Mouse (Mus musculus): Measurements from ENCODE around the gene Smndc1. TPM values are rescaled to one million over a fixed set of nuclear protein-coding genes. Genes with fewer than 3 reads are reported as not detected.

The Smndc1 gene
- polyA plus RNA-seq (2014; fragmentation: Illumina TruSeq; extraction: RNeasy Lipid Tissue Mini Kit (QIAGEN cat#74804); ENCODE audit: low read depth, low replicate concordance) = 79.0 TPM

DNA sequence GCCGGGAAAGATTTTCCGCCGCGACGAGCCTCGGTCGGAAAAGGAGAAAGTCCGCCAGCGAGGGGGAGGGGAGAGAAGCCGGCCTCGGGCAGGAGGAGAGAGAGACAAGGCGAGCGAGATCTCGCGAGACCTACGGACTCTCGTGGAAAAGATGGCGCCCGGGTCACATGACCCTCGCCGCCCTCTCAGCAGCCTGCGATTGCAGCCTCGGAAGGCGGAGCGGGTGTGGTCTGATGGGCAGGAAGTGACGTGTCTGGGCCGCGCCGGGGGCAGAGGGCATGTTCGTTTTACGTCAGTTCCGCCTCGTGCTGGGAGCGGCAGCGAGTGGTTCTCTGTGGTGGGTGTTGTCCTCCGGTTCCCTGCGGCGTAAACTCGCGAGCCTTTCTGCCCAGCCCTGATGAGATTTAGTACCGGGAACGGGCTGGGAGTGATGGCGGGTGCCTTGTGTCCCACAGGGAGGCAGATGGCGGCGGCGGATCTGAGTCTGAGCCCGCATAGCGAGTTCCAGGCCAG, at the start of gene Smndc1:
Gene Smndc1, minus strand, starts transcription at position 84 of the 513 bp plus-strand sequence.

GRCm38 (mm10) chr19:53371666-53372065, 18.7 kb downstream of the Smndc1 start, which contains the start of gene Gm10197:
Gene Gm10197 (minus strand): TSS chr19:53371766.

Other genes with a start within 250 kb of the Smndc1 start
- gene Mxi1, start 80.1 kb downstream of the Smndc1 start, polyA plus RNA-seq (2014; fragmentation: Illumina TruSeq; extraction: RNeasy Lipid Tissue Mini Kit (QIAGEN cat#74804); ENCODE audit: low read depth, low replicate concordance) = 73.9 TPM
- not detected for gene Gm10197, start 18.8 kb downstream of the Smndc1 start, polyA plus RNA-seq (2014; fragmentation: Illumina TruSeq; extraction: RNeasy Lipid Tissue Mini Kit (QIAGEN cat#74804); ENCODE audit: low read depth, low replicate concordance)
- 0.24 TPM for gene Dusp5, start 138.5 kb upstream of the Smndc1 start, polyA plus RNA-seq (2014; fragmentation: Illumina TruSeq; extraction: RNeasy Lipid Tissue Mini Kit (QIAGEN cat#74804); ENCODE audit: low read depth, low replicate concordance)
- 22.1 TPM for gene Nutf2-ps1, start 198.5 kb upstream of the Smndc1 start, polyA plus RNA-seq (2014; fragmentation: Illumina TruSeq; extraction: RNeasy Lipid Tissue Mini Kit (QIAGEN cat#74804); ENCODE audit: low read depth, low replicate concordance)
- gene Smc3, start 209.8 kb upstream of the Smndc1 start, polyA plus RNA-seq (2014; fragmentation: Illumina TruSeq; extraction: RNeasy Lipid Tissue Mini Kit (QIAGEN cat#74804); ENCODE audit: low read depth, low replicate concordance) = 62.9 TPM

Data from kidney, adult 10 weeks (tissue).